Mouse (Mus musculus): ENCODE measurements around the gene Rnh1. TPM values are rescaled to one million over a fixed set of nuclear protein-coding genes. Genes with fewer than 3 reads are reported as not detected.

Rnh1 gene
- 35.2 and 41.2 TPM in 2 replicates for polyA plus RNA-seq (2012; rRNA removed)

- TF ChIP-seq CTCF (IDR thresholded peaks at IDR 0.05; ENCODE audit: borderline replicate concordance, extremely low read depth, insufficient read depth, insufficient read length) (no peak), POLR2A (IDR thresholded peaks at IDR 0.05; ENCODE audit: borderline replicate concordance, extremely low read depth, insufficient read depth, insufficient read length, poor library complexity, severe bottlenecking) (peak; percentile 61; the same call in 1 of the 2 replicates)
- DNase-seq (ENCODE audit: low read depth): peak; percentile 98
Measured at GRCm38 (mm10) chr7:141172116-141173006, at the start of gene Rnh1. Rnh1 (minus strand) TSS chr7:141172857.

GRCm38 (mm10) chr7:141222126-141222467 lies 49.4 kb upstream of the Rnh1 start:
- no peak for DNase-seq (ENCODE audit: low read depth)
- TF ChIP-seq POLR2A (IDR thresholded peaks at IDR 0.05; ENCODE audit: borderline replicate concordance, extremely low read depth, insufficient read depth, insufficient read length, poor library complexity, severe bottlenecking) (no peak), CTCF (IDR thresholded peaks at IDR 0.05; ENCODE audit: borderline replicate concordance, extremely low read depth, insufficient read depth, insufficient read length) (no peak)

- DNase-seq (ENCODE audit: low read depth): peak; percentile 99
- peak; percentile 20; the same call in 1 of the 2 replicates for TF ChIP-seq POLR2A (IDR thresholded peaks at IDR 0.05; ENCODE audit: borderline replicate concordance, extremely low read depth, insufficient read depth, insufficient read length, poor library complexity, severe bottlenecking)
- TF ChIP-seq CTCF (IDR thresholded peaks at IDR 0.05; ENCODE audit: borderline replicate concordance, extremely low read depth, insufficient read depth, insufficient read length): no peak
Measured at GRCm38 (mm10) chr7:141221249-141222125, 48.8 kb upstream of the Rnh1 start.

- DNase-seq (ENCODE audit: low read depth): no peak
- TF ChIP-seq POLR2A (IDR thresholded peaks at IDR 0.05; ENCODE audit: borderline replicate concordance, extremely low read depth, insufficient read depth, insufficient read length, poor library complexity, severe bottlenecking) (no peak), CTCF (IDR thresholded peaks at IDR 0.05; ENCODE audit: borderline replicate concordance, extremely low read depth, insufficient read depth, insufficient read length) (no peak)
Measured at GRCm38 (mm10) chr7:141220377-141220776, 47.7 kb upstream of the Rnh1 start.

GRCm38 (mm10) chr7:141219558-141220099 lies 47.0 kb upstream of the Rnh1 start:
- DNase-seq (ENCODE audit: low read depth): no peak
- TF ChIP-seq POLR2A (IDR thresholded peaks at IDR 0.05; ENCODE audit: borderline replicate concordance, extremely low read depth, insufficient read depth, insufficient read length, poor library complexity, severe bottlenecking): no peak
- TF ChIP-seq CTCF (IDR thresholded peaks at IDR 0.05; ENCODE audit: borderline replicate concordance, extremely low read depth, insufficient read depth, insufficient read length): no peak

- TF ChIP-seq POLR2A (IDR thresholded peaks at IDR 0.05; ENCODE audit: borderline replicate concordance, extremely low read depth, insufficient read depth, insufficient read length, poor library complexity, severe bottlenecking) (no peak), CTCF (IDR thresholded peaks at IDR 0.05; ENCODE audit: borderline replicate concordance, extremely low read depth, insufficient read depth, insufficient read length) (no peak)
- DNase-seq (ENCODE audit: low read depth): no peak
Measured at GRCm38 (mm10) chr7:141218557-141219133, 46.0 kb upstream of the Rnh1 start.

GRCm38 (mm10) chr7:141218141-141218540 lies 45.5 kb upstream of the Rnh1 start:
- TF ChIP-seq CTCF (IDR thresholded peaks at IDR 0.05; ENCODE audit: borderline replicate concordance, extremely low read depth, insufficient read depth, insufficient read length) (no peak), POLR2A (IDR thresholded peaks at IDR 0.05; ENCODE audit: borderline replicate concordance, extremely low read depth, insufficient read depth, insufficient read length, poor library complexity, severe bottlenecking) (no peak)
- no peak for DNase-seq (ENCODE audit: low read depth)

GRCm38 (mm10) chr7:141217343-141218013 lies 44.8 kb upstream of the Rnh1 start:
- DNase-seq (ENCODE audit: low read depth): no peak
- TF ChIP-seq POLR2A (IDR thresholded peaks at IDR 0.05; ENCODE audit: borderline replicate concordance, extremely low read depth, insufficient read depth, insufficient read length, poor library complexity, severe bottlenecking): no peak
- TF ChIP-seq CTCF (IDR thresholded peaks at IDR 0.05; ENCODE audit: borderline replicate concordance, extremely low read depth, insufficient read depth, insufficient read length): no peak

GRCm38 (mm10) chr7:141216894-141217293 lies 44.2 kb upstream of the Rnh1 start:
- DNase-seq (ENCODE audit: low read depth): no peak
- TF ChIP-seq CTCF (IDR thresholded peaks at IDR 0.05; ENCODE audit: borderline replicate concordance, extremely low read depth, insufficient read depth, insufficient read length) (no peak), POLR2A (IDR thresholded peaks at IDR 0.05; ENCODE audit: borderline replicate concordance, extremely low read depth, insufficient read depth, insufficient read length, poor library complexity, severe bottlenecking) (no peak)
